In the genomic region with DNA sequence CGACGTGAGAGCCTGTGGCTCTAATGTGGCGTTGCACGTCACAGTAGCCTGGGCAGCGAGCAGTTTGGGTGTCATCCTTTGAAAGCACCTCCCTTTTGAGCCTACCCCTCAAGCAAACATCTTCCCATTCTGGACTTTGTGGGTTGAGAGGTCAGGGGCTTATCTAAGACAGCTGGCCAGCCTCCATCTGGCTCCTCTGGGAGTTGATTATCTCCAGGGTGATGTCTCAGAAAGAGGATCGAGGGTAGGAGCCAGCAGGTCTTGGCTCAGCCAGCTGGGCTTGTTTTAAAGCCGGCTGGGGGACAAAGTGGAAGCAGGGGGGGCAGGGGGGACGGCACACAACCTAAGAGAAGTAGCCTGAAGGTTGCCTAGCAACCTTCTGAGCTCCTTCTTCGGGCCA, we compare ENCODE assay signal across 18 mouse cellular contexts. TPM values are rescaled to one million over a fixed set of nuclear protein-coding genes. Genes with fewer than 3 reads are reported as not detected.
DNase-seq lines count a peak whose midpoint lies in the region; ATAC-seq and TF ChIP-seq lines count a peak whose summit lies in the region.
"Had no signal": no experiment of that assay in that cellular context is flagged by ENCODE, and none has a peak within 500 bp of the region (broad histone marks: within the 10 kb centered on the region; RNA-seq: fewer than 3 reads in every experiment).

No protein-coding gene starts in this region.

- WGBS in kidney, embryonic 14.5 days: 50% methylated on average over 9 of the region's 9 CpGs
- 25% methylated on average over 9 of the region's 9 CpGs for WGBS in heart, postnatal 0 days

- no peak overlapping the region for H3K4me3 ChIP-seq in kidney, embryonic 14.5 days (ENCODE audit: low read length)
- H3K4me3 ChIP-seq in heart, postnatal 0 days (ENCODE audit: low read depth, low read length): no peak overlapping the region
- H3K4me3 ChIP-seq: heart, embryonic 15.5 days; megakaryocyte, embryonic 14.5 days; myocyte had no signal

- no peak for TF ChIP-seq EP300 in heart, postnatal 0 days (IDR thresholded peaks at IDR 0.05; ENCODE audit: low read depth)

- H3K4me1 ChIP-seq in kidney, embryonic 14.5 days (ENCODE audit: control insufficient read depth, insufficient read depth, low read length): no peaks in the 10 kb centered on the region
- peaks cover 9% of the 10 kb centered on the region for H3K4me1 ChIP-seq in heart, postnatal 0 days (ENCODE audit: control insufficient read depth, insufficient read depth)

- H3K27ac ChIP-seq in kidney, embryonic 14.5 days (ENCODE audit: low read depth, low read length): no peak overlapping the region
- no peak overlapping the region for H3K27ac ChIP-seq in heart, postnatal 0 days (ENCODE audit: low read depth)
- H3K27ac ChIP-seq: heart, embryonic 15.5 days had no signal

- TF ChIP-seq CTCF in heart, postnatal 0 days (IDR thresholded peaks at IDR 0.05; ENCODE audit: low read depth): no peak

- peaks cover 6% of the 10 kb centered on the region; the same call in 1 of the 2 replicates for H3K27me3 ChIP-seq in kidney, embryonic 14.5 days (ENCODE audit: control insufficient read depth, insufficient read depth, low read length)
- peaks cover 51% of the 10 kb centered on the region for H3K27me3 ChIP-seq in heart, postnatal 0 days (ENCODE audit: control insufficient read depth, insufficient read depth, low read length)

- H3K9ac ChIP-seq in kidney, embryonic 14.5 days (ENCODE audit: low read depth, low read length): no peak overlapping the region
- H3K9ac ChIP-seq in heart, postnatal 0 days (replicated peaks; ENCODE audit: low read depth, low read length): no peak overlapping the region
- H3K9ac ChIP-seq: heart, embryonic 15.5 days had no signal

- peak; percentile 28 for DNase-seq in embryo, embryonic 10 days (ENCODE audit: low spot score)
- DNase-seq in embryo, embryonic 11 days: no peak
- DNase-seq in kidney, adult 9 months: peak; percentile 22
- no peak for DNase-seq in heart, postnatal 0 days (ENCODE audit: low spot score)
- DNase-seq in retina, embryonic 14.5 days (ENCODE audit: low spot score): peak; percentile 70
- DNase-seq in urinary bladder, adult 18-20 months (ENCODE audit: low spot score in 2 of 2): no peak
- DNase-seq: cerebellum, adult 8-10 months; lung, adult 18-20 months; right cerebral cortex, adult 18-20 months; thymus, adult 18-20 months had no signal

- no peak overlapping the region for H3K4me2 ChIP-seq in kidney, embryonic 14.5 days (replicated peaks; ENCODE audit: low read depth, low read length)
- 0 out of 2 replicates have a peak overlapping the region, but pooled peaks have one; percentile 9 for H3K4me2 ChIP-seq in heart, postnatal 0 days (ENCODE audit: low read depth, low read length)
- H3K4me2 ChIP-seq: heart, embryonic 15.5 days had no signal

- no peaks in the 10 kb centered on the region for H3K36me3 ChIP-seq in kidney, embryonic 14.5 days (ENCODE audit: control insufficient read depth, insufficient read depth, low read length)
- no peaks in the 10 kb centered on the region for H3K36me3 ChIP-seq in heart, postnatal 0 days (replicated peaks; ENCODE audit: control insufficient read depth, insufficient read depth, low read length)
- H3K36me3 ChIP-seq: heart, embryonic 15.5 days had no signal

- no peaks in the 10 kb centered on the region for H3K9me3 ChIP-seq in kidney, embryonic 14.5 days (ENCODE audit: control insufficient read depth, low read length)
- H3K9me3 ChIP-seq in heart, postnatal 0 days (replicated peaks; ENCODE audit: control insufficient read depth, low read length): no peaks in the 10 kb centered on the region
- H3K9me3 ChIP-seq: heart, embryonic 15.5 days; megakaryocyte, embryonic 14.5 days had no signal

- ATAC-seq in kidney, embryonic 14.5 days (ENCODE audit: low FRiP score, low TSS enrichment): no peak
- peak; percentile 57; the same call in 1 of the 2 replicates for ATAC-seq in heart, postnatal 0 days (ENCODE audit: insufficient read depth, low read depth)
- no peak for ATAC-seq in CD4-positive, CD25-positive, alpha-beta regulatory T cell, adult 4 months
- ATAC-seq: intestine, postnatal 0 days had no signal

RNA-seq across cellular contexts. Expression of a gene that starts 14.9 kb away (rescaled TPM):
- 0.14 and 0.21 TPM in 2 replicates for polyA plus RNA-seq in kidney, embryonic 14.5 days (2014; fragmentation: Nextera tagmentation; extraction: Ambion mirVana)
- total RNA-seq in heart, postnatal 0 days (2014; rRNA removed; ENCODE audit: low replicate concordance): 2.7 TPM in 1 of 2 replicates, not detected in the other
- 0.08 and 0.14 TPM in 2 replicates for polyA plus RNA-seq in heart, postnatal 0 days (2015; fragmentation: Nextera tagmentation; extraction: Ambion mirVana)
- not detected for polyA plus RNA-seq in CD4-positive, CD25-positive, alpha-beta regulatory T cell, adult 4 months (2017; shearing (Covaris generic))

RNA-seq across cellular contexts. Expression of a gene that starts 15.7 kb away (rescaled TPM):
- 0.77 and 1.6 TPM in 2 replicates for polyA plus RNA-seq in kidney, embryonic 14.5 days (2014; fragmentation: Nextera tagmentation; extraction: Ambion mirVana)
- total RNA-seq in heart, postnatal 0 days (2014; rRNA removed; ENCODE audit: low replicate concordance): not detected in 2 replicates
- 0.12 and 0.18 TPM in 2 replicates for polyA plus RNA-seq in heart, postnatal 0 days (2015; fragmentation: Nextera tagmentation; extraction: Ambion mirVana)
- not detected for polyA plus RNA-seq in CD4-positive, CD25-positive, alpha-beta regulatory T cell, adult 4 months (2017; shearing (Covaris generic))

RNA-seq across cellular contexts. Expression of a gene that starts 18.6 kb away (rescaled TPM):
- 0.19 TPM in 1 of 2 replicates, not detected in the other for polyA plus RNA-seq in kidney, embryonic 14.5 days (2014; fragmentation: Nextera tagmentation; extraction: Ambion mirVana)
- total RNA-seq in heart, postnatal 0 days (2014; rRNA removed; ENCODE audit: low replicate concordance): not detected in 2 replicates
- not detected in 2 replicates for polyA plus RNA-seq in heart, postnatal 0 days (2015; fragmentation: Nextera tagmentation; extraction: Ambion mirVana)
- not detected for polyA plus RNA-seq in CD4-positive, CD25-positive, alpha-beta regulatory T cell, adult 4 months (2017; shearing (Covaris generic))
- polyA plus RNA-seq: embryonic facial prominence, embryonic 11.5 days; heart, embryonic 15.5 days; intestine, postnatal 0 days; limb, embryonic 14.5 days had no signal

RNA-seq across cellular contexts. Expression of a gene that starts 52.9 kb away (rescaled TPM):
- 0.28 and 0.36 TPM in 2 replicates for polyA plus RNA-seq in kidney, embryonic 14.5 days (2014; fragmentation: Nextera tagmentation; extraction: Ambion mirVana)
- total RNA-seq in heart, postnatal 0 days (2014; rRNA removed; ENCODE audit: low replicate concordance): not detected in 2 replicates
- 0.33 and 0.75 TPM in 2 replicates for polyA plus RNA-seq in heart, postnatal 0 days (2015; fragmentation: Nextera tagmentation; extraction: Ambion mirVana)
- polyA plus RNA-seq in CD4-positive, CD25-positive, alpha-beta regulatory T cell, adult 4 months (2017; shearing (Covaris generic)): not detected

Comparison
In these comparisons a context has a peak if more than half of its experiments do, and no peak if none do; other contexts are left out.
1. DNase-seq: peak in embryo, embryonic 10 days (single experiment), kidney, adult 9 months (single experiment) and retina, embryonic 14.5 days (single experiment); none in embryo, embryonic 11 days (single experiment), heart, postnatal 0 days (single experiment) and urinary bladder, adult 18-20 months (0 of 2).